Mouse (Mus musculus) CD4-positive naive resting alpha-beta T cell, adult 57 days (primary cell): ENCODE data around the gene Exoc3l4. TPM values are rescaled to one million over a fixed set of nuclear protein-coding genes. Genes with fewer than 3 reads are reported as not detected.

Source experiments
- total RNA-seq: library from RNA; stranded (reverse); gene quantifications from one replicate; pipeline ENCODE4 v1.2.4, GENCODE M21; 2023

The Exoc3l4 gene
- not detected for total RNA-seq

DNA sequence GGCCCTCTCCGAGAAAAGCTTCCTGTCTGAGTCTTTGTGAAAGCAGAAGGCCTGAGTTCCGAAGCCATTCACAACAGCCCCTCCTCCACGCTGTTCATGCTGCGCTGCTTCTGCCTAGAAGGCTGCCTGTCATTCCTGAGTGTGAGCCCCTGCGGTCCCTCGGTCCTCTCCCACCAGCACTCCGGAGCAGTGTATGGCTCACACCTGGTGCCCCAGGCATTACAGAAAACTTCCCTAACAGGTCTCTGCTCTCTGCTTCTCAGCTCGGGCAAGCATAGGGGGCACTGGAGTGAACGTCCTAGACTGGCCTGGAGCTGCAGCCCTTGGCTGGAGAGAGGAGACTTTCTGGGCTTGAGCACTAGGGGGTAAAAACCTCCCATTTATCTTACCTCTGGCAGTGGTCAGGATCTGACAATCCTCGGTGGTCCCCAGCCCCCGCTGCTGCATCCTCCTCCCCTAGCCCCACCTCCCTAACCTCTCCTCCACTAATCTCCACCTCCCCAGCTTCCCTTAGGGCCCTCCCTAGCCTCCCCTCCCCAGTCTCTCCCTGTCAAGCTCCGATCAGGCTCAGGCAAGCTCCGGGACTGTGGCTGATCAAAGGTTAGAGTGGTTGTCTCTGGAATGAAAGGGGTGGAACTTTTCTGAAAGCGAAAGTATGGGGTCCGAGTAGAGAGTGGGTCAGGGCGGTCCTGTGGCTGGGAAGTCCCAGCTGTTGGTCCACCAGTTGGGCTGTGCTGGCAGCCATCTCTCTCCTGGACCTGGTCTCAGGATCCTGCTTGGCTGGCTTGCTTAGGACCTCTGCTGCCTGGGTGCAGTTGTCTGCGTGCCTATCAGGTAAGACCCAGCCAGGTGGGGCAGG lies at the start of gene Exoc3l4:
TSS of gene Exoc3l4 (plus strand) at position 97 of the 859 bp plus-strand sequence.

DNA sequence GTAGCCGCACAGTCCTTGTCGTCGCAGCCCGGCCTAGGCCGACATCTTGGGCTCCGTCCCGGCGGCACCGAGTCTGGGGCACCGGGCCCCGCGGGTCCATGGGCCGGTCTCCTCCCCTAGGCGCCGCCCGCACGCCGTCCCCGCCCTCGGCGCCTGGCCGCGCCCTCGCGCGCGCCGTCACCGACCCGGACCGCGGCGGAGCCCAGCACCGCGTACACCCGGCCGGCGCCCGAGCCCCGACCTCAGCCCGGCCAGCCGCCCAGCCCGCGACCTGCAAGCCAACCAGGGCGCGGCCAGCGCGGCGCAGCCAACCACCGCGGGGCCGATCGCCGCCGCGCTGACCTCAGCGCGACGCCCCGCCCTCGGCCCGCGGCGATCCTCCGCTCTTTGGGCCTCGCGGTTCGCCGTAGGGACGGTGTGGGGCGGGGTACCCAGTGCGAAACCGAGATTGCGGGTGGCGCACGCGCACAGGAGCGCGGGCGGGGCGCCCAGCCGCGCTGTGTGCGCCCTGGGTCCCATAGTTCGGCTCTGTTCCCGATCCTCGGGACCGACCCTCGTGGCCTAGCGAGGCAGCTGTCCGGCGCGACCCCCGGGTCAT lies 39.3 kb upstream of the Exoc3l4 start, which contains the start of gene Cdc42bpb:
TSS of gene Cdc42bpb (minus strand) at position 343 of the 598 bp plus-strand sequence.

DNA sequence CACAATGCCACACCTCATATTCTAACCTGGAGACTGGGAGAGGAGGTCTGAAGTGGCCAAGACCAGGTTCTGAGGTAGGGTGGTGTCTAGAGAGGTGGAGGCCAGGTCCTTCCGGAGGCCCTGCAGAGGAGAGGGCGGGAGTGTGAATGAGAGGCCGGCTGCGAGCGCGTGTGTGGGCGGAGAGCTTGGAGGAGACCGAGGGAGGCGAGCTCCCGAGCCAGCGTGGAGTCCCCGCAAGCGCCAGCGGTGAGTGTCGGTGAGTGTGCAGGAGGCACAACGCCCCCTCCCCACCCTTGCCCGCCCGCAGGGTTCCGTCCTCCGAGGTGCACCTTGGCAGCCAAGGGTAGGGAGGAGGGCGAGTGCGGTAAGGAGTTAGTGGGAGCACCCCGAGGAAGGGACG lies 10.2 kb upstream of the Exoc3l4 start, which contains the start of gene Lbhd2:
TSS of gene Lbhd2 (plus strand) at position 188 of the 400 bp plus-strand sequence.

GRCm38 (mm10) chr12:111442309-111443010 lies 25.6 kb downstream of the Exoc3l4 start, which contains the start of gene Tnfaip2:
Gene Tnfaip2 (plus strand): TSS chr12:111442469.

Other genes starting within 250 kb of the Exoc3l4 start
- not detected for gene 4930595D18Rik, start 232.5 kb upstream of the Exoc3l4 start, total RNA-seq
- 2.1 TPM for gene Amn, start 145.9 kb upstream of the Exoc3l4 start, total RNA-seq
- 3.4 TPM for gene Cdc42bpb, start 39.3 kb upstream of the Exoc3l4 start, total RNA-seq
- not detected for gene Lbhd2, start 10.2 kb upstream of the Exoc3l4 start, total RNA-seq
- gene Tnfaip2, start 25.5 kb downstream of the Exoc3l4 start, total RNA-seq, result 6.8 TPM
- not detected for gene Gm266, start 68.8 kb downstream of the Exoc3l4 start, total RNA-seq
- gene Eif5, start 121.0 kb downstream of the Exoc3l4 start, total RNA-seq, result 738 TPM
- gene Mark3, start 157.5 kb downstream of the Exoc3l4 start, total RNA-seq, result 85.2 TPM